Mouse (Mus musculus): ENCODE data around the gene Taok2. TPM values are rescaled to one million over a fixed set of nuclear protein-coding genes. Genes with fewer than 3 reads are reported as not detected.

Taok2 gene
- polyA plus RNA-seq, 1 experiment from 2014 or later = 13.9 TPM

- Histone ChIP-seq H3K9ac (ENCODE audit: low read length) (peak within 1 kb of the TSS; percentile 65), H3K4me2 (replicated peaks; ENCODE audit: low read depth) (peak within 1 kb of the TSS; percentile 55), H3K27ac (replicated peaks) (peak within 1 kb of the TSS; percentile 35), H3K9me3 (ENCODE audit: control insufficient read depth, low read length) (no peaks in the 10 kb centered on the region), H3K27me3 (ENCODE audit: control insufficient read depth, insufficient read depth, low read length) (no peaks in the 10 kb centered on the region), H3K4me1 (replicated peaks; ENCODE audit: control insufficient read depth, insufficient read depth) (peaks cover 5% of the 10 kb centered on the region; the same call in 1 of the 2 replicates), H3K36me3 (ENCODE audit: control insufficient read depth, insufficient read depth, low read length) (peaks cover 3% of the 10 kb centered on the region), H3K4me3 (ENCODE audit: low read depth, low read length) (peak within 1 kb of the TSS; percentile 67)
- peak; percentile 96 for DNase-seq (ENCODE audit: low spot score)
- TF ChIP-seq CTCF (IDR thresholded peaks at IDR 0.05; ENCODE audit: low read depth) (no peak), EP300 (optimal IDR thresholded peaks at IDR 0.05) (no peak)
- under 1% methylated on average over 42 of the region's 42 CpGs for WGBS
- peak; percentile 94 for ATAC-seq (ENCODE audit: low FRiP score, low TSS enrichment)
Observed at GRCm38 (mm10) chr7:126861429-126862130, 22.9 kb downstream of the Taok2 start, which contains the start of gene Hirip3. Hirip3 (plus strand) TSS chr7:126861972.

GRCm38 (mm10) chr7:126860987-126861386 is 23.5 kb downstream of the Taok2 start:
- Histone ChIP-seq H3K9me3 (ENCODE audit: control insufficient read depth, low read length) (no peaks in the 10 kb centered on the region), H3K27me3 (ENCODE audit: control insufficient read depth, insufficient read depth, low read length) (no peaks in the 10 kb centered on the region), H3K27ac (replicated peaks) (no peak overlapping the region), H3K4me3 (ENCODE audit: low read depth, low read length) (peak overlapping the region; percentile 67), H3K4me1 (replicated peaks; ENCODE audit: control insufficient read depth, insufficient read depth) (peaks cover 5% of the 10 kb centered on the region; the same call in 1 of the 2 replicates), H3K4me2 (replicated peaks; ENCODE audit: low read depth) (peak overlapping the region; percentile 55), H3K9ac (ENCODE audit: low read length) (peak overlapping the region; percentile 65), H3K36me3 (ENCODE audit: control insufficient read depth, insufficient read depth, low read length) (no peaks in the 10 kb centered on the region; the same call in 1 of the 2 replicates)
- no peak for DNase-seq (ENCODE audit: low spot score)
- no peak for ATAC-seq (ENCODE audit: low FRiP score, low TSS enrichment)
- 56% methylated on average over 5 of the region's 5 CpGs for whole genome bisulfite sequencing
- TF ChIP-seq CTCF (IDR thresholded peaks at IDR 0.05; ENCODE audit: low read depth) = no peak
- no peak for TF ChIP-seq EP300 (optimal IDR thresholded peaks at IDR 0.05)

- TF ChIP-seq CTCF (IDR thresholded peaks at IDR 0.05; ENCODE audit: low read depth) (peak; percentile 26), EP300 (optimal IDR thresholded peaks at IDR 0.05) (no peak)
- Histone ChIP-seq H3K4me2 (replicated peaks; ENCODE audit: low read depth) (no peak overlapping the region), H3K9me3 (ENCODE audit: control insufficient read depth, low read length) (no peaks in the 10 kb centered on the region), H3K36me3 (ENCODE audit: control insufficient read depth, insufficient read depth, low read length) (peaks cover 16% of the 10 kb centered on the region), H3K9ac (ENCODE audit: low read length) (no peak overlapping the region), H3K4me1 (replicated peaks; ENCODE audit: control insufficient read depth, insufficient read depth) (no peaks in the 10 kb centered on the region), H3K27me3 (ENCODE audit: control insufficient read depth, insufficient read depth, low read length) (no peaks in the 10 kb centered on the region), H3K4me3 (ENCODE audit: low read depth, low read length) (no peak overlapping the region), H3K27ac (replicated peaks) (peak overlapping the region; percentile 40; the same call in 1 of the 2 replicates)
- no peak for ATAC-seq (ENCODE audit: low FRiP score, low TSS enrichment)
- peak; percentile 41 for DNase-seq (ENCODE audit: low spot score)
- 60% methylated on average over 9 of the region's 9 CpGs for WGBS
Observed at GRCm38 (mm10) chr7:126856741-126857420, 27.6 kb downstream of the Taok2 start.

- Histone ChIP-seq H3K9me3 (ENCODE audit: control insufficient read depth, low read length) (no peaks in the 10 kb centered on the region), H3K27me3 (ENCODE audit: control insufficient read depth, insufficient read depth, low read length) (no peaks in the 10 kb centered on the region), H3K9ac (ENCODE audit: low read length) (no peak overlapping the region), H3K4me2 (replicated peaks; ENCODE audit: low read depth) (no peak overlapping the region), H3K27ac (replicated peaks) (no peak overlapping the region), H3K4me1 (replicated peaks; ENCODE audit: control insufficient read depth, insufficient read depth) (no peaks in the 10 kb centered on the region), H3K36me3 (ENCODE audit: control insufficient read depth, insufficient read depth, low read length) (peaks cover 16% of the 10 kb centered on the region), H3K4me3 (ENCODE audit: low read depth, low read length) (no peak overlapping the region)
- WGBS = 90% methylated on average over 3 of the region's 3 CpGs
- no peak for ATAC-seq (ENCODE audit: low FRiP score, low TSS enrichment)
- DNase-seq (ENCODE audit: low spot score) = no peak
- TF ChIP-seq EP300 (optimal IDR thresholded peaks at IDR 0.05) = no peak
- TF ChIP-seq CTCF (IDR thresholded peaks at IDR 0.05; ENCODE audit: low read depth) = no peak
Observed at GRCm38 (mm10) chr7:126855641-126856040, 28.9 kb downstream of the Taok2 start.

GRCm38 (mm10) chr7:126853454-126853853 is 31.0 kb downstream of the Taok2 start:
- no peak overlapping the region for H3K9ac ChIP-seq (ENCODE audit: low read length)
- ATAC-seq (ENCODE audit: low FRiP score, low TSS enrichment) = no peak
- peaks cover 16% of the 10 kb centered on the region for H3K36me3 ChIP-seq (ENCODE audit: control insufficient read depth, insufficient read depth, low read length)

More at GRCm38 (mm10) chr7:126853454-126853853, 31.0 kb downstream of the Taok2 start:
- whole genome bisulfite sequencing = 84% methylated on average over 5 of the region's 5 CpGs
- peaks cover 3% of the 10 kb centered on the region; the same call in 1 of the 2 replicates for H3K27me3 ChIP-seq (ENCODE audit: control insufficient read depth, insufficient read depth, low read length)
- H3K4me3 ChIP-seq (ENCODE audit: low read depth, low read length) = no peak overlapping the region
- no peak overlapping the region for H3K27ac ChIP-seq (replicated peaks)
- no peak overlapping the region for H3K4me2 ChIP-seq (replicated peaks; ENCODE audit: low read depth)
- TF ChIP-seq CTCF (IDR thresholded peaks at IDR 0.05; ENCODE audit: low read depth) (no peak), EP300 (optimal IDR thresholded peaks at IDR 0.05) (no peak)
- no peaks in the 10 kb centered on the region for H3K4me1 ChIP-seq (replicated peaks; ENCODE audit: control insufficient read depth, insufficient read depth)
- no peak for DNase-seq (ENCODE audit: low spot score)
- H3K9me3 ChIP-seq (ENCODE audit: control insufficient read depth, low read length) = no peaks in the 10 kb centered on the region
